Mouse (Mus musculus) liver, embryonic 12.5 days (tissue): Measurements from ENCODE around the gene Snrpa1. TPM values are rescaled to one million over a fixed set of nuclear protein-coding genes. Genes with fewer than 3 reads are reported as not detected.

ENCODE experiments used
- ATAC-seq: fragments of 200-750 bp; cut with Nextera tagmentation; 2 replicates; pipeline ENCODE4 v1.8.0; 2017; ENCODE audit warnings: moderate number of reproducible peaks, mild to moderate bottlenecking, moderate library complexity
- H3K27ac ChIP-seq: fragments of 300-500 bp; sonication (generic); 2 replicates; pipeline ENCODE4 v1.5.1; 2016; ENCODE audit warnings: mild to moderate bottlenecking
- H3K27me3 ChIP-seq: fragments of 300-500 bp; sonication (generic); replicated peaks from 2 replicates; pipeline ENCODE4 v1.6.1; 2016; ENCODE audit warnings: mild to moderate bottlenecking, moderate library complexity
- H3K36me3 ChIP-seq: fragments of 300-500 bp; sonication (generic); 2 replicates; pipeline ENCODE4 v1.6.1; 2016; ENCODE audit warnings: mild to moderate bottlenecking, moderate library complexity
- H3K4me1 ChIP-seq: fragments of 300-500 bp; sonication (generic); 2 replicates; pipeline ENCODE4 v1.6.1; 2016
- H3K4me2 ChIP-seq: fragments of 300-500 bp; sonication (generic); 2 replicates; pipeline ENCODE4 v1.6.1; 2016; ENCODE audit warnings: mild to moderate bottlenecking, moderate library complexity
- H3K4me3 ChIP-seq: fragments of 300-500 bp; sonication (generic); 2 replicates; pipeline ENCODE4 v1.5.1; 2016; ENCODE audit warnings: mild to moderate bottlenecking, moderate library complexity
- H3K9ac ChIP-seq: fragments of 300-500 bp; sonication (generic); 2 replicates; pipeline ENCODE4 v1.6.1; 2016; ENCODE audit warnings: mild to moderate bottlenecking, moderate library complexity
- H3K9me3 ChIP-seq: fragments of 300-500 bp; sonication (generic); replicated peaks from 2 replicates; pipeline ENCODE4 v1.6.1; 2016; ENCODE audit warnings: mild to moderate bottlenecking, moderate library complexity
- WGBS: fragments of 180-500 bp; shearing (Covaris S2); methylation state at CpG from one replicate; pipeline ENCODE4 v1.1.7; 2016; ENCODE audit not compliant: insufficient replicate concordance; 5-methylcytosine and 5-hydroxymethylcytosine counted together
- polyA plus RNA-seq: library from polyadenylated mRNA; unstranded; fragments of >200 nt; fragmentation: Nextera tagmentation; extraction: Ambion mirVana; gene quantifications from 2 replicates; pipeline ENCODE4 v1.2.1, GENCODE M21; 2016

The Snrpa1 gene
- polyA plus RNA-seq, 1 experiment from 2014 or later = 173 TPM

DNA sequence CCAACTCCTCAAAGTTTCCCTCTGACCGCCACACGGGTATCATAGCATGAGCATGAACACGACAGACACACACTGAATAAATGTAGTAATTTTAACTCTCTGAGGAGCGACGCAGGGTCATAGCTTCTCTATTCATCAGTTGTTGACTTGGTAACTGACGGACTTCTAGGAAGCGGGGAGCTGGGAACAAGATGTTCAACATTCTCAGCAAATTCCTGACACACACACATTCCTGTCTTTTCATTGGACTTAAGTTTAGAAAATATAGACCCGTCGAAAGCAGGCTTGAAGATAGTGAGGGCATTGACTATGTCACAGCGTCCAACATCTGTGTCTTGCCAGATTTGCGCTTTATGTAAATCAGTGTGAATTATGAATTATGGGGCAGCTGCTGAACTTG lies 48.4 kb downstream of the Snrpa1 start:
- H3K27ac ChIP-seq = no peak overlapping the region
- H3K4me1 ChIP-seq = peaks cover 27% of the 10 kb centered on the region
- H3K9me3 ChIP-seq = no peaks in the 10 kb centered on the region
- no peak for ATAC-seq
- H3K9ac ChIP-seq = no peak overlapping the region
- peaks cover 13% of the 10 kb centered on the region for H3K27me3 ChIP-seq
- H3K36me3 ChIP-seq = no peaks in the 10 kb centered on the region
- H3K4me3 ChIP-seq = no peak overlapping the region
- WGBS = 76% methylated on average over 11 of the region's 11 CpGs
- H3K4me2 ChIP-seq = no peak overlapping the region

DNA sequence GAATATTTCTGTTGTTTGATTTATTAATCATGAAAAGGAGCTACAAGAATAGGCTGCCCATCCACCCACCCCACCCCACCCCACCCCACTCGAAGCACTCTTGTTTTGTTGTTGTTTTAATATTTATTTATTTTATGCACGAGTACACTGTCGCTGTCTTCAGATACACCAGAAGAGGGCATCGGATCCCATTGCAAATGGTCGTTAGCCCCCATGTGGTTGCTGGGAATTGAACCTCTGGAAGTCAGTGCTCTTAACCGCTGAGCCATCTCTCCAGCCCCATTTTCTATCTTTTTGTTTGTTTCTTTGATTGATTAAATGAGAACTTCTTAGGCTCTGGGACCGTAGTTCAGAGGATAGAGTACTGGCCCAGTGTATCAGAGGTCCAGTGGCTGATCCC lies 49.1 kb downstream of the Snrpa1 start:
- Histone ChIP-seq H3K9ac (no peak overlapping the region), H3K4me1 (peaks cover 34% of the 10 kb centered on the region), H3K4me2 (peak overlapping the region; percentile 94), H3K27me3 (peaks cover 13% of the 10 kb centered on the region), H3K4me3 (no peak overlapping the region), H3K9me3 (no peaks in the 10 kb centered on the region), H3K27ac (0 out of 2 replicates have a peak overlapping the region, but pooled peaks have one; percentile 10), H3K36me3 (no peaks in the 10 kb centered on the region)
- ATAC-seq = no peak
- WGBS = 13% methylated on average over 7 of the region's 7 CpGs

DNA sequence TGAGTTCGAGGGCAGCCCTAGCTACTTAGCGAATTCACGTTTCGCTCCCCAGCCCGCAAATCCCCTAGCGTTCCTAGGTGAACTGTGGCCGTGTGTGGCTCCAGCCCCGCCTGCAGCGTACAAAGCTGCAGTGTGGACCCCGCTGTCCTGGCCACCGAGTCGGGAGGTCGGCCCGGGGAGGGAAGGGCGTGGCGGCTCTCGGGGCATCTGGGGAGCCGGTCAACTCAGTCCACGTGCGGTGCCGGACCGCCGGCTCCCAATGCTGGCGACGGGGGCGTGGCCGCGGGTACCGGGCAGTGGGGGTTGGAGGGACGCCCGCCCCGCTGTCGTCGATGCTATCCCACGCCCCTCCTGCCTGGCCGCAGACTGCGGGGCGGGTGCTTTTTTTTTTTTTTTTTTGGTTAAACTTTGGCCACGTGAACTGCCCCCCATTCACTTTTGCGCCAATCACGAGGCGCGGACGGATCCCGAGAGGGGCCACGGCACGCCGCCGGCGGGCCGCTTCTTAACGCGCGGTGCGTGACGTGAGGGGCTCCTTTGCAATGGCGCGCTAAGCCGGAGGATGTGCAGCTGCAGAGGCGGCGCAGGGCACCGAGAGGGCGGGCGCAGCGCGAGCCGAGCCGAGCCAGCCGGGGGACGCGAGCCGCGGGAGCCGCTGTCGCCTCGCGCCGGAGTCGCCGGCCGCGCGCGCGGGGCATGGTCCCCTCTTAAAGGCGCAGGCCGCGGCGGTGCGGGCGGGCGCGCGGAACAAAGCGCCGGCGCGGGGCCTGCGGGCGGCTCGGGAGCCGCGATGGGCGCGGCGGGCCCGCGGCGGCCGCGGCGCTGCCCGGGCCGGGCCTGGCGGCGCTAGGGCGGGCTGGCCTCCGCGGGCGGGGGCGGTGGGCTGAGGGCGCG lies 50.4 kb downstream of the Snrpa1 start, which contains the start of gene Chsy1:
TSS of gene Chsy1 (plus strand) at position 555 of the 894 bp plus-strand sequence.
- ATAC-seq = peak; percentile 60
- Histone ChIP-seq H3K27me3 (peaks cover 13% of the 10 kb centered on the region), H3K9ac (peak within 1 kb of the TSS; percentile 91), H3K4me2 (peak within 1 kb of the TSS; percentile 94), H3K4me1 (peaks cover 45% of the 10 kb centered on the region), H3K27ac (peak within 1 kb of the TSS; percentile 86), H3K36me3 (peaks cover 2% of the 10 kb centered on the region), H3K9me3 (no peaks in the 10 kb centered on the region), H3K4me3 (peak within 1 kb of the TSS; percentile 90)
- WGBS = under 1% methylated on average over 84 of the region's 123 CpGs

DNA sequence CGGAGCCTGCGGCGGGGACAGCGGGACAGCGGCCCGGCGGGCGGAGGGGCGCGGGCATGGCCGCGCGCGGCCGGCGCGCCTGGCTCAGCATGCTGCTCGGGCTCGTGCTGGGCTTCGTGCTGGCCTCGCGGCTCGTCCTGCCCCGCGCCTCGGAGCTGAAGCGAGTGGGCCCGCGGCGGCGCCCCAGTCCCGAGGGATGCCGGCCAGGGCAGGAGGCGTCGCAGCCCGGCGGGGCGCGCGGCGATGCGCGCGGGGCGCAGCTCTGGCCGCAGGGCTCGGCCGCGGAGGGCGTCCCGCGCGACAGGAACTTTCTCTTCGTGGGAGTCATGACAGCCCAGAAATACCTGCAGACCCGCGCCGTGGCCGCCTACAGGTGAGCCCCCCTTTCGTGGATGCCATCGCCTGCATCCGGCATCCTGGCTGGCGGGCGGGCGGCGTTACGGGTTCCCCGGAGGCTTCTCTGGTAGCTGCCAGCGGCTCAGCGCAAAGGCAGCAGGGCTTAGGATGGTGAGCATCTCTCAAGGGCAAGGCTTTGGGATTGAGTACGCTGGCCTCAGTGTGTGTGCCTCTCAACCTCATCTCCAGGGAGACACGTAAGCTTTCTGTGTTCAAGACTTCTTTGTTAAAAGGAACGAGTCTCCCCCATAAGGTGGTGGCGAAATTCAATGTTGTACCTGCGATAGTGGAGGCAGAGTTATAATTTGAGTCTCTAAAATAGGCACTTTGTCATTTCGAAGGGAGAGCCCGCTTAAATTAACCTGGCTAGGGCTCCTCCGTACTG lies 51.2 kb downstream of the Snrpa1 start:
- H3K4me2 ChIP-seq = peak overlapping the region; percentile 94
- under 1% methylated on average over 62 of the region's 77 CpGs for WGBS
- peaks cover 10% of the 10 kb centered on the region for H3K36me3 ChIP-seq
- H3K9me3 ChIP-seq = no peaks in the 10 kb centered on the region
- peak overlapping the region; percentile 86 for H3K27ac ChIP-seq
- H3K4me1 ChIP-seq = peaks cover 54% of the 10 kb centered on the region
- peak overlapping the region; percentile 90 for H3K4me3 ChIP-seq
- peak; percentile 45 for ATAC-seq
- peak overlapping the region; percentile 91 for H3K9ac ChIP-seq
- peaks cover 13% of the 10 kb centered on the region for H3K27me3 ChIP-seq

DNA sequence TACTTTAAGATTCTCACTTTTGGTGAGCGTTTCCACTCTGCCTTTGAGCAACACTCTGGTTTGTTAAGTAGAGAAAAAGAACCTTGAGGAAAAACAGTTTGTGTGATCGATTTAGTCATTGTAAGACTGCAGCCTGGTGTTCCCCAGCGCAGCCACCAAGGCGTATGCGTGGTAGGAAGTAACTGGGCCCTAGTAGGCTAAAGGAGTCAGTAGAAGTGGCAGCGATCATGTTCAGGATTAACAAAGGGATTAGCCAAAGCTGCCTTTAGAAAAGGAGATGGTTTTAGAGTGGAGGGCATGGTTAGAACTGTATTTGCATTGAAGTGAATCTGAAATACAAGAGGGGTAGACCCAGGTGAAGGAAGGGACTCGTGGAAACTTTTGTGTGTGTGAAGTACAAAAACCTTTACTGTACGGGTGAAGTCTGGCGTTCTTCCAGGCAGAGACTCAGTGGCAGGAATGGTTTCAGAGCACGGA lies 51.9 kb downstream of the Snrpa1 start:
- Histone ChIP-seq H3K27me3 (peaks cover 8% of the 10 kb centered on the region), H3K4me3 (peak overlapping the region; percentile 90), H3K9me3 (no peaks in the 10 kb centered on the region), H3K36me3 (peaks cover 12% of the 10 kb centered on the region), H3K27ac (peak overlapping the region; percentile 86), H3K4me1 (peaks cover 60% of the 10 kb centered on the region), H3K4me2 (peak overlapping the region; percentile 94), H3K9ac (peak overlapping the region; percentile 91)
- no peak for ATAC-seq
- 4% methylated on average over 10 of the region's 10 CpGs for WGBS

DNA sequence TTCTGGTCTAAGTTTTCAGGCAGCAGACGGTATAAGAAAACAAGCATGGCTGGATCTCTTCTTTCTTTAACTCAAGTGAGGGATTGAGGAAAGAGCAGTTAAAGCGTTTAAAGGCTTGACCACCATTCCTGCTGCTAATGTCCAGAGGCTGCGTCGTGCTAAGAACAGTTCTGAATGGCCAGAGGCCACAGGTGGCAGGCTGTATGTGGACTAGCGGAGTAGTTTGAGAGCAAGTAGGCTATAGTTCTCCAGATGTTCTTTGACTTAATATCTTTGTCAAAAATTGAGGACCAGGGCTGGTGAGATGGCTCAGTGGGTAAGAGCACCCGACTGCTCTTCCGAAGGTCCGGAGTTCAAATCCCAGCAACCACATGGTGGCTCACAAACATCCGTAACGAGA lies 52.4 kb downstream of the Snrpa1 start:
- H3K4me1 ChIP-seq = peaks cover 65% of the 10 kb centered on the region

DNA sequence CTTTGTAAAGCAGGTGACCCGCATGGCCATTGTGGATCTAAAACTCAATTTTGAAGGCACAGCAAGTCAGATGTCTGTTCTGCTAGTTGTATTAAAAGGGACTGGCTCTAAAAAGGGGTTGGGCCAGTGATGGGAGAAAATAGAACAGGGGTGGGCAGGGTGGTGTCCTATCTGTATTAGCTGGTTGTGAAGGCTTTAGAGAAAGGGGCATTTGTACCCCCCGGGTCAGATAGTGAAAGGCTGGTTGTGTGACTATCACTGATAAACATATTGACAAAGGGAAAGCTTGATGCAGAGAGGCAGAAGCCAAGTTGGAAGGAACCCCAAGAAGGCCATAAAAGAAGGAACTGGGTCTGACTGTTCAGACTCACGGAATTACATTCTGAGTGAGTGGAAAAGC lies 54.8 kb downstream of the Snrpa1 start:
- Histone ChIP-seq H3K9me3 (no peaks in the 10 kb centered on the region), H3K4me2 (peak overlapping the region; percentile 94), H3K4me3 (peak overlapping the region; percentile 90), H3K27me3 (no peaks in the 10 kb centered on the region), H3K9ac (peak overlapping the region; percentile 70), H3K36me3 (peaks cover 29% of the 10 kb centered on the region), H3K27ac (peak overlapping the region; percentile 90), H3K4me1 (peaks cover 83% of the 10 kb centered on the region)
- peak; percentile 82 for ATAC-seq
- WGBS = 28% methylated on average over 3 of the region's 3 CpGs

More for the DNA sequence above, 52.4 kb downstream of the Snrpa1 start:
- Histone ChIP-seq H3K36me3 (peaks cover 12% of the 10 kb centered on the region), H3K9me3 (no peaks in the 10 kb centered on the region), H3K27me3 (peaks cover 7% of the 10 kb centered on the region), H3K9ac (peak overlapping the region; percentile 91), H3K4me3 (peak overlapping the region; percentile 90), H3K4me2 (peak overlapping the region; percentile 94), H3K27ac (peak overlapping the region; percentile 86)
- ATAC-seq = no peak
- 64% methylated on average over 10 of the region's 10 CpGs for WGBS

DNA sequence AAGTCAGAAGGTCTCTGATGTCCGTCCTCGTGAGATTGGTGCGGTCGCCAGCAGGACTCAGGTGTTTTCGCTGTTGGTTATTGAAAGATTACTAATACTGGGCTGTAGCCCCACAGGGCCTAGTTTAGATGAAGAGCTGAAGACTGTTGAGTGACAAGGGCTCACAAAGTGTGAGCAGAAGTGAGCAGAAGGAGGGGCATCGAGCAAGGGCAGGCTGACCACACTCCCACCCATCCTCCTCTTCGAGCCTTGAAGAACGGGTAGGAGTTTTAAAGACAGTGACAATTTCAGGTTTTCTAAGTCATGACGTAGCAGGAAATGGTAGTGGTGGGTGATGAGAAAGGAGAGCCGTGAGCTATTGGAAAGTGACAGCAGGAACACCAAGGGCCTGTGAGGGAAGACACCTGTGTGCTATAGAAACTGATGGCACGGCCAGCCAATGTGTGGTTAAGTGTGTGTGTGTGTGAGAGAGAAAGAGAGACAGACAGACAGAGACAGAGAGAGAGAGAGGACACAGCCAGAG lies 57.1 kb downstream of the Snrpa1 start:
- Histone ChIP-seq H3K9ac (peak overlapping the region; percentile 56), H3K4me3 (peak overlapping the region; percentile 34), H3K4me2 (peak overlapping the region; percentile 94), H3K27me3 (no peaks in the 10 kb centered on the region), H3K27ac (peak overlapping the region; percentile 75), H3K9me3 (no peaks in the 10 kb centered on the region), H3K4me1 (peaks cover 97% of the 10 kb centered on the region), H3K36me3 (peaks cover 32% of the 10 kb centered on the region)
- ATAC-seq = no peak
- WGBS = 46% methylated on average over 11 of the region's 11 CpGs

DNA sequence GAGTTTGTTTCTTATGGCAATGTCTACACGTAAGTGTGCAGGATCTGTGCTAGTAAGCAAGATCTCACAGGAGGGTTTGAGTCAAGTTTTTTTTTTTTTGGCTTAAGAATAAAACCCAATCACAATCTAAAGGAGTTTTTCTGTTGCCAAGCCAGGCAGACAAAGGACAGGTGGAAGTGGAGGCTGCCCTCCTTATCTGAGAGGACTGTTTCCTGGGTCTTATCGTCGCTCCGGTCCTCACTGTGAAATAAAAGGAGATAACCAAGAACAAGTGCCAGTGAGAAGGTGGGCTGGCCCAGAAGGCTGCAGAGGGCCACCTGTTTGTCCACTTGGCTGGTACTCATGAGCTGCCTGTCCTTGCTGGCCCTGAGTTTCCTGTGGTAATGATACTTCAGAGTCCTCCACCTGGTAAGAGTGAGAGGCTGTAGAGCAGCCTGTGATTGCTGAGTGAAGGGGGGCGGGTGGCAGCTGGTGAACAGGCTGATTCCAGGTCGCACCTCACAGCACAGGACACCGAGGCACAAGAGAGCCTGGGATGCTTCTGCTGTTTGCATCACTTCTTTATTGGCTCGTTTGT lies 58.2 kb downstream of the Snrpa1 start:
- 40% methylated on average over 8 of the region's 8 CpGs for WGBS
- Histone ChIP-seq H3K4me1 (peaks cover 99% of the 10 kb centered on the region), H3K36me3 (peaks cover 32% of the 10 kb centered on the region), H3K27me3 (no peaks in the 10 kb centered on the region), H3K27ac (peak overlapping the region; percentile 75; the same call in 1 of the 2 replicates), H3K9ac (peak overlapping the region; percentile 56), H3K4me2 (peak overlapping the region; percentile 94), H3K9me3 (no peaks in the 10 kb centered on the region), H3K4me3 (peak overlapping the region; percentile 34; the same call in 1 of the 2 replicates)
- no peak for ATAC-seq

DNA sequence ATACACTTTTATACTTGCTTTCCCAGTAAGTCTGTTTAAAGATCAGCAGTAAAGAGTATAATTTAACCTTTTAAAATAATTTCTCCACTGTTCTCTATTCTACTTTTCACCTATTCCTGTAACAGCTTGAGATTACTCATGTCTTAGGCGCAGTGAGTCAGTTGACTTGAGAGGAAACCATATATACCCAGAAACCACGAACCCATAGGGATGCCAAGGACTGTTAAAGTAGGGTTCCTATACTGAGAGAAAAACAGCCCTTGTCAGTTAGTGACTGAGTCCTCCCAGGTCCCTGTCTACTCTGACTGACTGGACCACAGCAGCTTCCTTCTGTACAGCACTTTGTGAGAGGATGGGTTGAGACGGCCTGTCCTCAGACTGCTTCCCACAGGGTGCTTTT lies 59.2 kb downstream of the Snrpa1 start:
- ATAC-seq = no peak
- Histone ChIP-seq H3K9me3 (no peaks in the 10 kb centered on the region), H3K27me3 (no peaks in the 10 kb centered on the region), H3K36me3 (peaks cover 32% of the 10 kb centered on the region), H3K27ac (no peak overlapping the region), H3K4me2 (no peak overlapping the region), H3K9ac (no peak overlapping the region), H3K4me3 (no peak overlapping the region), H3K4me1 (peaks cover 92% of the 10 kb centered on the region)
- WGBS = 54% methylated on average over 3 of the region's 3 CpGs

DNA sequence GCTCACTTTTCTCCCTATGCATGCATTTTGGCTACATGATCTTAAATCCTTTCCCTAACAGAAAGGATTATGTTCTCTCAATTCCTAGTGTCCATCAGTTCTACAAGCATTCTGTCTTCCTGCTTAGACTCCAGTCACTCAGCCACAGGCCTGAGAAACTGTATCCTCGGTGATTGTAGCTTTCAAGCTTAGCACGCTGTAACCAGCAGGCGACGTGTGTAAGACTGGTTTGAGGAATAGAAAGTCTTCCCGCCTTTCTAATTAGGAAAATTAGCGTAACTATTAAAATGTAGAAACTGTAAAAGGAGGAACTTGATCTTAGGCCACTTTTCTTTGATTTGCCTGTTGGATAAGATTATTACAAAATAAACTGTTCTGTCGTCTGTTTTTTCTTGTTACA lies 60.0 kb downstream of the Snrpa1 start:
- Histone ChIP-seq H3K9ac (no peak overlapping the region), H3K4me3 (no peak overlapping the region), H3K4me2 (no peak overlapping the region), H3K27me3 (no peaks in the 10 kb centered on the region), H3K9me3 (no peaks in the 10 kb centered on the region), H3K36me3 (peaks cover 32% of the 10 kb centered on the region), H3K4me1 (peaks cover 86% of the 10 kb centered on the region), H3K27ac (no peak overlapping the region)
- ATAC-seq = no peak
- whole genome bisulfite sequencing = 79% methylated on average over 7 of the region's 7 CpGs
